Mouse (Mus musculus): Measurements from ENCODE around the gene Inpp5d. TPM values are rescaled to one million over a fixed set of nuclear protein-coding genes. Genes with fewer than 3 reads are reported as not detected.
"Not testable (repeated sequence)": the region's sequence is repeated elsewhere in the genome, so short reads cannot be mapped to it uniquely, and the experiment has no call there.

Gene Inpp5d
- polyA plus RNA-seq, 1 experiment from 2014 or later = 11.1 TPM

DNA sequence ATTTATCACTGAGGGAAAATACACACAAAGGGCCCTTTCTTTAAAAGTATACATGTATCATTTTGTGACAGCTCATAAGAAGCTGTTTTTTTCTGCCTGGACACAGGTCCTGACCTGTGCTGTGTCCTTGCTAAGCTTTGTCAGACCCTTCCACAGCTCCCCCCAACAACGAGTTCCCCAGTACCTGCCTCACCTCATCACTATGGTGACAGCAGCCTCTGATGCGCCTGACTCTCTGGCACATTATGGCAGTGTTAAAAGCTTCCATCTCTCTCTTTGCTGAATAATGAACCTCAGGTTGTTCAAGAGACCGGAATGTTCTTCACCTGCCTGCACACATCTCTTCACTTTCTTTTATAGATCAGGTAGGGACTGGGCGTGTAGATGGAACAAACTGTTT lies 51.4 kb downstream of the Inpp5d start:
- no peak overlapping the region for H3K27ac ChIP-seq (replicated peaks; ENCODE audit: low read depth, low read length)
- no peaks in the 10 kb centered on the region; the same call in 1 of the 2 replicates for H3K4me1 ChIP-seq (ENCODE audit: control insufficient read depth, insufficient read depth, low read length)
- H3K9ac ChIP-seq (ENCODE audit: low read depth, low read length) = no peak overlapping the region
- no peaks in the 10 kb centered on the region for H3K27me3 ChIP-seq (replicated peaks; ENCODE audit: control insufficient read depth, insufficient read depth, low read length)
- ATAC-seq (ENCODE audit: low read depth) (no peak), DNase-seq (ENCODE audit: low spot score) (no peak)
- no peaks in the 10 kb centered on the region for H3K36me3 ChIP-seq (ENCODE audit: control insufficient read depth, insufficient read depth, low read length)
- H3K4me3 ChIP-seq (ENCODE audit: low read depth, low read length) = no peak overlapping the region
- H3K4me2 ChIP-seq (ENCODE audit: low read depth, low read length) = no peak overlapping the region
- 66% methylated on average over 4 of the region's 4 CpGs for WGBS
- no peaks in the 10 kb centered on the region for H3K9me3 ChIP-seq (ENCODE audit: control insufficient read depth, low read length)

DNA sequence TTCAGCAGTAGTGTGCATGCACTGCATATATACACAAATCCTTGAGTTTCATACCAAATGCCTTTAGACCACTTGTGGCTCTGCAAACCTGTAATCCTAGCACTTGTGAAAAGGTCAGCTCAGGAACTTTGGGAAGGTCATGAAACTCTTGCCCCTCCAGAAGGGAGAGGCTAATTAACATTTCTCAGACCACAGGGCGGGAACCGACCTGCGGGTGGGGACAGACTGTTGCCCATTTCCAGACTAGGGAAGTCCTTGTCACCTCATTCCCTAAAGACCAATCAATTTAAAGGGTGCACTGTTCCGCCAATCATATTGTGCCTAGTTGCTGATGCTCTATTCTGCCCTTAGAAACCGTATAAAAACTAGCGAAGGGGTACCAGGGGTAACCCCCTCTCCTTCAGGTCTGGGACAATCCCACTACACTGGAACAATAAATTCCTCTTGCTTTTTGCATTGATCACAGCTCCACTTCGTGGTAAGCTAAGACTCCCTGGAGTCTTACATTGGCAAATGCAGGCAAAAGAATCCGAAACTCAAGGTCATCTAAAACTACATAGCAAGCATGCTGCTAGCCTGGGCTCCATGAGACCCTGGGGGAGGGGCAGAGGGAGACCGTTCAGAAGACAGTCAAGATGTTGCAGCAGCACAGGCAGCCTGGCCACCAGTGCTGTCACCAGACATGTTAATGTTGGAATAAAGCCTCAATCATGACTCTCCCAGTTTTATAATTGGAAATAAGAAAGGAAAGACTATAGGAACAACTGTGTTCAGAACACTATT lies 53.9 kb downstream of the Inpp5d start:
- ATAC-seq (ENCODE audit: low read depth) = no peak
- H3K27me3 ChIP-seq (replicated peaks; ENCODE audit: control insufficient read depth, insufficient read depth, low read length) = no peaks in the 10 kb centered on the region
- H3K4me2 ChIP-seq (ENCODE audit: low read depth, low read length) = no peak overlapping the region
- H3K36me3 ChIP-seq (ENCODE audit: control insufficient read depth, insufficient read depth, low read length) = no peaks in the 10 kb centered on the region
- no peak for DNase-seq (ENCODE audit: low spot score)
- H3K9ac ChIP-seq (ENCODE audit: low read depth, low read length) = no peak overlapping the region
- no peak overlapping the region for H3K4me3 ChIP-seq (ENCODE audit: low read depth, low read length)
- 67% methylated on average over 9 of the region's 9 CpGs for WGBS
- no peaks in the 10 kb centered on the region for H3K9me3 ChIP-seq (ENCODE audit: control insufficient read depth, low read length)
- no peaks in the 10 kb centered on the region; the same call in 1 of the 2 replicates for H3K4me1 ChIP-seq (ENCODE audit: control insufficient read depth, insufficient read depth, low read length)
- no peak overlapping the region for H3K27ac ChIP-seq (replicated peaks; ENCODE audit: low read depth, low read length)

DNA sequence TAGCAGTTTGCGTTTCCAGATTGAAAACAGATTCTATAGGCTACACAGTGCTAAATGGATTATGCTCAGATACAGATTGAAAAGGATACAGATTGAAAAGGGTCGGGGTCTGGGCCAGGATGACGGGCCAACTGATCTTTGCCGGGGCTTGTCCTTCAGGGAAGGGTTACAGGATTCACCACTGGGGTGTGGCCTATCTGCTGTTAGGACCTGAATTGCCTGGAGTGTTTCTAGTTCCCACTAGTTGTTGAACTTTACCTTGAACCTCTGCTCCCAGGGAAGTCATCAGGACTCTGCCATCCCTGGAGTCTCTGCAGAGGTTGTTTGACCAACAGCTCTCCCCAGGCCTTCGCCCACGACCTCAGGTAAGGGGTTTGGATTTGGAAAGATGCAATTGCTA lies 55.9 kb downstream of the Inpp5d start:
- no peaks in the 10 kb centered on the region for H3K36me3 ChIP-seq (ENCODE audit: control insufficient read depth, insufficient read depth, low read length)
- no peak overlapping the region for H3K9ac ChIP-seq (ENCODE audit: low read depth, low read length)
- no peaks in the 10 kb centered on the region; the same call in 1 of the 2 replicates for H3K4me1 ChIP-seq (ENCODE audit: control insufficient read depth, insufficient read depth, low read length)
- no peaks in the 10 kb centered on the region for H3K9me3 ChIP-seq (ENCODE audit: control insufficient read depth, low read length)
- H3K4me3 ChIP-seq (ENCODE audit: low read depth, low read length) = no peak overlapping the region
- no peak for ATAC-seq (ENCODE audit: low read depth)
- 60% methylated on average over 6 of the region's 6 CpGs for WGBS
- DNase-seq (ENCODE audit: low spot score) = no peak
- no peaks in the 10 kb centered on the region for H3K27me3 ChIP-seq (replicated peaks; ENCODE audit: control insufficient read depth, insufficient read depth, low read length)
- H3K27ac ChIP-seq (replicated peaks; ENCODE audit: low read depth, low read length) = no peak overlapping the region
- no peak overlapping the region for H3K4me2 ChIP-seq (ENCODE audit: low read depth, low read length)

GRCm38 (mm10) chr1:87679089-87679488 lies 59.0 kb downstream of the Inpp5d start:
- DNase-seq (ENCODE audit: low spot score) = no peak
- H3K27me3 ChIP-seq (replicated peaks; ENCODE audit: control insufficient read depth, insufficient read depth, low read length) = no peaks in the 10 kb centered on the region
- WGBS = 58% methylated on average over 5 of the region's 5 CpGs
- no peaks in the 10 kb centered on the region for H3K36me3 ChIP-seq (ENCODE audit: control insufficient read depth, insufficient read depth, low read length)
- H3K9ac ChIP-seq (ENCODE audit: low read depth, low read length) = no peak overlapping the region
- H3K4me1 ChIP-seq (ENCODE audit: control insufficient read depth, insufficient read depth, low read length) = no peaks in the 10 kb centered on the region; the same call in 1 of the 2 replicates
- no peak overlapping the region for H3K27ac ChIP-seq (replicated peaks; ENCODE audit: low read depth, low read length)
- ATAC-seq (ENCODE audit: low read depth) = no peak
- no peak overlapping the region for H3K4me3 ChIP-seq (ENCODE audit: low read depth, low read length)
- no peaks in the 10 kb centered on the region for H3K9me3 ChIP-seq (ENCODE audit: control insufficient read depth, low read length)
- no peak overlapping the region for H3K4me2 ChIP-seq (ENCODE audit: low read depth, low read length)

GRCm38 (mm10) chr1:87680950-87681349 lies 60.8 kb downstream of the Inpp5d start:
- Histone ChIP-seq H3K4me1 (ENCODE audit: control insufficient read depth, insufficient read depth, low read length) (no peaks in the 10 kb centered on the region), H3K4me2 (ENCODE audit: low read depth, low read length) (no peak overlapping the region), H3K36me3 (ENCODE audit: control insufficient read depth, insufficient read depth, low read length) (no peaks in the 10 kb centered on the region), H3K27ac (replicated peaks; ENCODE audit: low read depth, low read length) (no peak overlapping the region), H3K9me3 (ENCODE audit: control insufficient read depth, low read length) (no peaks in the 10 kb centered on the region), H3K4me3 (ENCODE audit: low read depth, low read length) (no peak overlapping the region), H3K27me3 (replicated peaks; ENCODE audit: control insufficient read depth, insufficient read depth, low read length) (no peaks in the 10 kb centered on the region), H3K9ac (ENCODE audit: low read depth, low read length) (no peak overlapping the region)
- ATAC-seq (ENCODE audit: low read depth) (no peak), DNase-seq (ENCODE audit: low spot score) (no peak)
- 90% methylated on average over 4 of the region's 4 CpGs for WGBS

- not testable (repeated sequence) for H3K4me2 ChIP-seq (ENCODE audit: low read depth, low read length); H3K4me1 ChIP-seq (ENCODE audit: control insufficient read depth, insufficient read depth, low read length); H3K9me3 ChIP-seq (ENCODE audit: control insufficient read depth, low read length); H3K9ac ChIP-seq (ENCODE audit: low read depth, low read length); H3K27ac ChIP-seq (replicated peaks; ENCODE audit: low read depth, low read length); ATAC-seq (ENCODE audit: low read depth); H3K36me3 ChIP-seq (ENCODE audit: control insufficient read depth, insufficient read depth, low read length); H3K27me3 ChIP-seq (replicated peaks; ENCODE audit: control insufficient read depth, insufficient read depth, low read length); H3K4me3 ChIP-seq (ENCODE audit: low read depth, low read length); DNase-seq (ENCODE audit: low spot score)
- WGBS = 80% methylated on average over 7 of the region's 7 CpGs
Observed at GRCm38 (mm10) chr1:87682473-87682872, 62.4 kb downstream of the Inpp5d start.

GRCm38 (mm10) chr1:87684071-87684470 lies 64.0 kb downstream of the Inpp5d start:
- Histone ChIP-seq H3K27me3 (replicated peaks; ENCODE audit: control insufficient read depth, insufficient read depth, low read length) (no peaks in the 10 kb centered on the region), H3K4me2 (ENCODE audit: low read depth, low read length) (no peak overlapping the region), H3K9me3 (ENCODE audit: control insufficient read depth, low read length) (no peaks in the 10 kb centered on the region), H3K4me3 (ENCODE audit: low read depth, low read length) (no peak overlapping the region), H3K9ac (ENCODE audit: low read depth, low read length) (no peak overlapping the region), H3K36me3 (ENCODE audit: control insufficient read depth, insufficient read depth, low read length) (no peaks in the 10 kb centered on the region), H3K27ac (replicated peaks; ENCODE audit: low read depth, low read length) (no peak overlapping the region), H3K4me1 (ENCODE audit: control insufficient read depth, insufficient read depth, low read length) (0 out of 2 replicates have a peak, but pooled peaks cover 3% of the 10 kb centered on the region)
- no peak for ATAC-seq (ENCODE audit: low read depth)
- DNase-seq (ENCODE audit: low spot score) = no peak
- WGBS = 90% methylated on average over 5 of the region's 5 CpGs

DNA sequence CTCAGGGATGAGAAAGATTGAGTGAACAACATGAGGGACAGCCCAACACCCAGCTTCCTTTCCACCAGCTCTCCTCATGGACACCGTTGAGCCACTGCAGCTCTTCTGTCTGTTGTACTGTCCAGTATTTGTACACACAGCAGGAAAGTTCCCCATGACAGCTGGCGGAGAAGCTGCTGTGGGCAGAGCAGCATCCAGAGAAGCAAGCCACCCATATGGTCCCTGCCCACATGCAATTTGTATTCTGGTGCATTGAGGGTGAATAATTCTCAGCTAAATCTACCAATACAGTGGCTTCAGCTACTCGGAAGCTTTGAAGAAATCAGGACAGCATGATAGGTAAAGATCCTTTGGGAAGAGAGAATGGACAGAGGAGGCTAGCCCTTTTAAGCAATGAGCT lies 64.7 kb downstream of the Inpp5d start:
- WGBS = 86% methylated on average over 3 of the region's 3 CpGs
- Histone ChIP-seq H3K4me1 (ENCODE audit: control insufficient read depth, insufficient read depth, low read length) (0 out of 2 replicates have a peak, but pooled peaks cover 3% of the 10 kb centered on the region), H3K27ac (replicated peaks; ENCODE audit: low read depth, low read length) (no peak overlapping the region), H3K36me3 (ENCODE audit: control insufficient read depth, insufficient read depth, low read length) (no peaks in the 10 kb centered on the region), H3K27me3 (replicated peaks; ENCODE audit: control insufficient read depth, insufficient read depth, low read length) (no peaks in the 10 kb centered on the region), H3K4me2 (ENCODE audit: low read depth, low read length) (no peak overlapping the region), H3K9me3 (ENCODE audit: control insufficient read depth, low read length) (no peaks in the 10 kb centered on the region), H3K9ac (ENCODE audit: low read depth, low read length) (no peak overlapping the region), H3K4me3 (ENCODE audit: low read depth, low read length) (no peak overlapping the region)
- DNase-seq (ENCODE audit: low spot score) (no peak), ATAC-seq (ENCODE audit: low read depth) (no peak)

- 57% methylated on average over 4 of the region's 4 CpGs for WGBS
- DNase-seq (ENCODE audit: low spot score) (no peak), ATAC-seq (ENCODE audit: low read depth) (no peak)
- Histone ChIP-seq H3K9ac (ENCODE audit: low read depth, low read length) (no peak overlapping the region), H3K4me1 (ENCODE audit: control insufficient read depth, insufficient read depth, low read length) (0 out of 2 replicates have a peak, but pooled peaks cover 3% of the 10 kb centered on the region), H3K4me2 (ENCODE audit: low read depth, low read length) (no peak overlapping the region), H3K27me3 (replicated peaks; ENCODE audit: control insufficient read depth, insufficient read depth, low read length) (no peaks in the 10 kb centered on the region), H3K4me3 (ENCODE audit: low read depth, low read length) (no peak overlapping the region), H3K27ac (replicated peaks; ENCODE audit: low read depth, low read length) (no peak overlapping the region), H3K36me3 (ENCODE audit: control insufficient read depth, insufficient read depth, low read length) (no peaks in the 10 kb centered on the region), H3K9me3 (ENCODE audit: control insufficient read depth, low read length) (no peaks in the 10 kb centered on the region)
Observed at GRCm38 (mm10) chr1:87686351-87686750, 66.2 kb downstream of the Inpp5d start.

All from embryonic facial prominence, embryonic 14.5 days (tissue).